Mouse (Mus musculus) midbrain, postnatal 0 days (tissue): Measurements from ENCODE around the gene Gfm2. TPM values are rescaled to one million over a fixed set of nuclear protein-coding genes. Genes with fewer than 3 reads are reported as not detected.
A peak's percentile ranks its signal among the peaks of the same experiment; 100 is the strongest.

Experiments used
- ATAC-seq: fragments of 200-750 bp; cut with Nextera tagmentation; 2 replicates; pipeline ENCODE4 v1.8.0; 2017; ENCODE audit warnings: moderate number of reproducible peaks, mild to moderate bottlenecking, moderate TSS enrichment, moderate library complexity; ENCODE audit not compliant: low FRiP score
- DNase-seq: peaks from one replicate; pipeline ENCODE4 v3.0.0-alpha.2; 2015; ENCODE audit warnings: low spot score
- H3K27ac ChIP-seq: fragments of 300-500 bp; sonication (generic); 2 replicates; pipeline ENCODE4 v1.5.1; 2014; ENCODE audit warnings: low read depth, mild to moderate bottlenecking, low read length, mixed read lengths
- H3K27me3 ChIP-seq: fragments of 300-500 bp; sonication (generic); 2 replicates; pipeline ENCODE4 v1.6.1; 2014; ENCODE audit warnings: low read length, control low read depth, mixed read lengths; ENCODE audit not compliant: insufficient read depth
- H3K36me3 ChIP-seq: fragments of 300-500 bp; sonication (generic); 2 replicates; pipeline ENCODE4 v1.6.1; 2014; ENCODE audit warnings: low read length, control low read depth, mixed read lengths; ENCODE audit not compliant: insufficient read depth
- H3K4me1 ChIP-seq: fragments of 300-500 bp; sonication (generic); 2 replicates; pipeline ENCODE4 v1.6.1; 2014; ENCODE audit warnings: mild to moderate bottlenecking, control low read depth, antibody characterized with exemption, low read length, mixed read lengths; ENCODE audit not compliant: insufficient read depth
- H3K4me2 ChIP-seq: fragments of 300-500 bp; sonication (generic); 2 replicates; pipeline ENCODE4 v1.6.1; 2014; ENCODE audit warnings: low read depth, mild to moderate bottlenecking, low read length, mixed read lengths; ENCODE audit not compliant: poor library complexity, severe bottlenecking
- H3K4me3 ChIP-seq: fragments of 300-500 bp; sonication (generic); 2 replicates; pipeline ENCODE4 v1.5.1; 2014; ENCODE audit warnings: low read depth, mild to moderate bottlenecking, low read length, moderate library complexity
- H3K9ac ChIP-seq: fragments of 300-500 bp; sonication (generic); replicated peaks from 2 replicates; pipeline ENCODE4 v1.6.1; 2014; ENCODE audit warnings: mild to moderate bottlenecking, low read length, moderate library complexity, mixed read lengths; ENCODE audit not compliant: poor library complexity, severe bottlenecking
- H3K9me3 ChIP-seq: fragments of 300-500 bp; sonication (generic); 2 replicates; pipeline ENCODE4 v1.6.1; 2016; ENCODE audit warnings: low read length, control low read depth
- CTCF ChIP-seq: IDR thresholded peaks from 2 replicates; pipeline ENCODE4 v1.5.1; 2016; ENCODE audit warnings: antibody characterized with exemption, mild to moderate bottlenecking
- WGBS: fragments of 180-500 bp; shearing (Covaris S2); extraction: QIAGEN DNeasy Blood & Tissue Kit; methylation state at CpG from one replicate; pipeline ENCODE4 v1.1.7; 2014; 5-methylcytosine and 5-hydroxymethylcytosine counted together
- polyA plus RNA-seq: library from polyadenylated mRNA; unstranded; fragments of >200 nt; fragmentation: Nextera tagmentation; extraction: Ambion mirVana; gene quantifications from 2 replicates; pipeline ENCODE4 v1.2.1, GENCODE M21; 2015
- total RNA-seq: library from RNA; depleted of rRNA; stranded (reverse); fragments of >200 nt; gene quantifications from 2 replicates; pipeline ENCODE4 v1.2.3, GENCODE M21; 2014

Gene Gfm2
- total and polyA plus RNA-seq, 2 experiments from 2014 or later = 23.1 to 24.1 TPM

DNA sequence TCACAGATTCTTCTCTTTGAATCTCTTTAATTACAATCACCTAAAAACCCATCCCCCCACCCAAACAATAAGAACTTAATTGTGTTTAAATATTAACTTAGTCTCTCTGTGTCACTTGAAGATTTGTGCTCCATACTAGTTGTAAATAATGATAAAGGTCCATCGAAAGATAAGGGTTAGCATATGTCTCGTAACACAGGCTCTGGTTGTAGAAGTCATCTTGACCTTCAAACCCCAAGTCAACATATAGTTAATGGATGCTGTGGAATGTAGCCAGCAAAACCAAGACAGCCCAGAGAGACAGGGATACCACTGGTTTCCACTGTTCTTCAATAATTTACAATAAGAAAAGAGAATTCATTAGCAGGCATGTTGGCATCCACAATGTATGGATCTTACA lies 46.4 kb downstream of the Gfm2 start:
- no peak overlapping the region for H3K4me3 ChIP-seq
- no peaks in the 10 kb centered on the region for H3K9me3 ChIP-seq
- no peak overlapping the region for H3K9ac ChIP-seq
- no peak for ATAC-seq
- DNase-seq = no peak
- 95% methylated on average over 2 of the region's 2 CpGs for WGBS
- H3K36me3 ChIP-seq = peaks cover 10% of the 10 kb centered on the region; the same call in 1 of the 2 replicates
- no peaks in the 10 kb centered on the region for H3K4me1 ChIP-seq
- H3K27ac ChIP-seq = no peak overlapping the region
- TF ChIP-seq CTCF = no peak
- H3K4me2 ChIP-seq = no peak overlapping the region
- H3K27me3 ChIP-seq = no peaks in the 10 kb centered on the region

DNA sequence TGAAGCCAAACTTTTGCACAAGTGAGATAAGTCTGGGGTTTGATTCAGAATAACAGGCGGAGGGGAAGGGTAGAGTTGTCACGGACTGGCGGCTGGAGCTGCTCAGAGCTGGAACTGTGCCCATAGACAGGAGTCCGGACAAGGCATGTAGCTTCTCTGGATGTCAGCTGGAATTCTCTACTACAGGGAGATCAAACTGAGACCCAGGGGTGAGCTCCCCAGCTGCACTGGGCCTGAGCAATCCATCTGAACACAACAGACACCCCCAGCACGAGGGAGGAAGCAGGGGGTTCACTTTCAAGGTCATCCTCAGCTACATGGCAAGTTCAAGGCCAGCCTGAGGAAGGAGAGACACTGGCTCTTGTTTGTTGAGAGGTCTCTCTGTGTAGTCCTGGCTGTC lies 46.9 kb downstream of the Gfm2 start:
- Histone ChIP-seq H3K27ac (no peak overlapping the region), H3K4me3 (no peak overlapping the region), H3K4me1 (no peaks in the 10 kb centered on the region), H3K9me3 (no peaks in the 10 kb centered on the region), H3K36me3 (peaks cover 10% of the 10 kb centered on the region; the same call in 1 of the 2 replicates), H3K9ac (no peak overlapping the region), H3K27me3 (no peaks in the 10 kb centered on the region), H3K4me2 (no peak overlapping the region)
- DNase-seq = no peak
- 68% methylated on average over 5 of the region's 5 CpGs for WGBS
- ATAC-seq = no peak
- no peak for TF ChIP-seq CTCF

DNA sequence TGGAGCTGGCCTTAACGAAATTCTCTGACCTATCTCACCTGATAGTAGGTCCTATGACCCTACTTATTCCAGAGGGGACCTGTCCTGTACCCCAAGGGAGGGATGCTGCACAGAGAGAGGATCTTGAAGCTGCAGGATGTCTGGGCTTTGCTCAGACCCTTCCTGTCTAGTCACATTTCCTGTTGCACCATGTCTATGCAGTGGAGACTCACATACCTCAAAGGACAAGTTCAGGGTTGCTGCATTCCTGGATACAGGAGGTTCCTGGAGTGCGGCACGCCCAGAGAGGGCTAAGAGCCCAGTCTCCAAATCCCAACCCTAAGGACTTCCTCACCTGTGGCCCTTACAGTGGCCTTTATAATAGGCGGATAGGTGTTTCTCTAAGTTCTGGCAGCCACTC lies 48.6 kb downstream of the Gfm2 start:
- no peak overlapping the region for H3K4me3 ChIP-seq
- ATAC-seq (no peak), DNase-seq (no peak)
- H3K36me3 ChIP-seq = peaks cover 10% of the 10 kb centered on the region; the same call in 1 of the 2 replicates
- TF ChIP-seq CTCF = no peak
- no peak overlapping the region for H3K9ac ChIP-seq
- H3K9me3 ChIP-seq = no peaks in the 10 kb centered on the region
- H3K4me2 ChIP-seq = no peak overlapping the region
- H3K27ac ChIP-seq = no peak overlapping the region
- H3K4me1 ChIP-seq = no peaks in the 10 kb centered on the region
- no peaks in the 10 kb centered on the region for H3K27me3 ChIP-seq
- WGBS = 89% methylated on average over 4 of the region's 4 CpGs

DNA sequence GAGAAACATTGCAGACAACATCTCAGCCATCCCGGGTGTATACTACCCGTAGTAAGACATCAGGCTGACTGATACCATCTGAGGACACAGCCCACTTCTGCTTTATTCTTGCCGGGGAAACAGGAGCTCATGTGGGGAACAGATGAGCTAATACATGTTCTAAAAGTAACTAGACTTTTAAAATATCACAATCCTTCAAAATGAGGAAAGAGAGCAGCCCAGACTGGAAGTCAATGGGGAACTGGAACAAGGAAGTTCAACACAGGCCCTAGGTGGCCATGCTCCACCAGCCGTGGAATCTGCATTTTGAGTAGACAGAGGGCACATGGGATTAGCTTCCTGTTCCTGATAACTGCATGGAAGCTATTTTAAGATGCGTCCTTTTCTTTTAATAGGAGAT lies 50.0 kb downstream of the Gfm2 start:
- no peak for ATAC-seq
- no peak for DNase-seq
- no peaks in the 10 kb centered on the region for H3K4me1 ChIP-seq
- no peak overlapping the region for H3K4me2 ChIP-seq
- no peak overlapping the region for H3K4me3 ChIP-seq
- no peak overlapping the region for H3K27ac ChIP-seq
- no peak for TF ChIP-seq CTCF
- H3K9ac ChIP-seq = no peak overlapping the region
- no peaks in the 10 kb centered on the region for H3K9me3 ChIP-seq
- WGBS = 87% methylated on average over 5 of the region's 5 CpGs
- 0 out of 2 replicates have a peak, but pooled peaks cover 10% of the 10 kb centered on the region for H3K36me3 ChIP-seq
- no peaks in the 10 kb centered on the region for H3K27me3 ChIP-seq

DNA sequence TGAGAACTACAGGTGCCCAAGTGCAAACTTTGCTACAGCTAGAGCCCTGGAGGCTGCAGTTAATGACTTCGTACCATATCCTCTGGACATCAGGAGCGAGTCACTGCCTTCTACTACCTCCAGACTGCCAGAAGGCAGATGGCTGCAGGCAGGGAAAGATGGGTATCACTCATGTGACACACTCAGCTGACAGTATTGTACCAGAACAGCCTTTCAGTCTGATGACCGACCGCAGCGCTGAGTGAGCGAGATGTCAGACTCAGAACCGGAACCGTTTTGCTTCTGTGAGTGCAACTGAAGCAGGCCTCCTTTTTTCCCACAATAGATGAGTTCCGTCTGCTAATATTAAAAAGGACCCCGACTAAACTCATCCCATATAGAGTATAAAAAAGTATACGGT lies 54.9 kb downstream of the Gfm2 start:
- H3K27ac ChIP-seq = no peak overlapping the region
- H3K4me1 ChIP-seq = no peaks in the 10 kb centered on the region
- 90% methylated on average over 11 of the region's 11 CpGs for WGBS
- H3K4me2 ChIP-seq = no peak overlapping the region
- H3K9ac ChIP-seq = no peak overlapping the region
- no peak overlapping the region for H3K4me3 ChIP-seq
- DNase-seq (no peak), ATAC-seq (no peak)
- TF ChIP-seq CTCF = no peak
- H3K9me3 ChIP-seq = no peaks in the 10 kb centered on the region
- no peaks in the 10 kb centered on the region for H3K36me3 ChIP-seq
- no peaks in the 10 kb centered on the region for H3K27me3 ChIP-seq

DNA sequence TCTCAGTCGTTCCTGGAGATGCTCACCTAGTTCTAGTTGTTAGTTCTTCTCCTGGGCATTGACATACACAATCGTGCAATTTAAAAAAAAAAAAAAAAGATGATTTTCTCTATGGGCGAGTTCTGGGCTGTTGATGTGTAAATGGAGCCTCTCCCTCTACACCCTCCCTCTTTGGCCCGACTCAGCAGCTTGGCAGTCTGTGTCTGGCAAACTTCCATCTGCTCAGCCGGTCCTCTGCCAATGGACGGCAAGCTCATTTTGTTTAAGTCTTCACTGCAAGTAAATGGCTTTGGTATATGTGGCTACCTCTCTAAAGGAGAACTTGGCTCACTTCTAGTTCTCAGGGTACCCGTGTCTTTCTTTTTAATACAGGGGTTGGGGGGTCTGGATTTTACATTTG lies 55.7 kb downstream of the Gfm2 start:
- H3K9me3 ChIP-seq = no peaks in the 10 kb centered on the region
- no peak for ATAC-seq
- no peak for TF ChIP-seq CTCF
- H3K36me3 ChIP-seq = no peaks in the 10 kb centered on the region
- peak; percentile 86 for DNase-seq
- no peaks in the 10 kb centered on the region for H3K4me1 ChIP-seq
- no peak overlapping the region for H3K4me2 ChIP-seq
- H3K4me3 ChIP-seq = no peak overlapping the region
- 50% methylated on average over 7 of the region's 7 CpGs for WGBS
- no peak overlapping the region for H3K27ac ChIP-seq
- H3K9ac ChIP-seq = no peak overlapping the region
- no peaks in the 10 kb centered on the region for H3K27me3 ChIP-seq
